Mouse (Mus musculus): Measurements from ENCODE around the gene Pakap. TPM values are rescaled to one million over a fixed set of nuclear protein-coding genes. Genes with fewer than 3 reads are reported as not detected.
A peak's percentile ranks its signal among the peaks of the same experiment; 100 is the strongest.

The Pakap gene
- polyA plus RNA-seq, 1 experiment from 2014 or later, result 21.4 TPM

- ATAC-seq (ENCODE audit: low FRiP score), result no peak
These were observed 130.1 kb downstream of the Pakap start for GRCm38 (mm10) chr4:57697918-57698611.

GRCm38 (mm10) chr4:57701576-57701975 is 133.6 kb downstream of the Pakap start:
- no peak overlapping the region for H3K4me3 ChIP-seq (ENCODE audit: low read depth, low read length)
- no peak overlapping the region for H3K9ac ChIP-seq (ENCODE audit: low read length)
- no peak overlapping the region for H3K4me2 ChIP-seq
- H3K27me3 ChIP-seq (ENCODE audit: control insufficient read depth, insufficient read depth, low read length), result no peaks in the 10 kb centered on the region
- WGBS, result 87% methylated on average over 5 of the region's 5 CpGs
- H3K27ac ChIP-seq (ENCODE audit: low read depth, low read length), result no peak overlapping the region
- DNase-seq (ENCODE audit: low spot score, missing footprints) (no peak), ATAC-seq (ENCODE audit: low FRiP score) (no peak)
- H3K36me3 ChIP-seq (ENCODE audit: control insufficient read depth, insufficient read depth, low read length), result no peaks in the 10 kb centered on the region
- no peaks in the 10 kb centered on the region for H3K9me3 ChIP-seq (ENCODE audit: control insufficient read depth, low read length)
- H3K4me1 ChIP-seq (ENCODE audit: control insufficient read depth, insufficient read depth, low read length), result no peaks in the 10 kb centered on the region

More at GRCm38 (mm10) chr4:57697918-57698611, 130.1 kb downstream of the Pakap start:
- Histone ChIP-seq H3K27me3 (ENCODE audit: control insufficient read depth, insufficient read depth, low read length) (no peaks in the 10 kb centered on the region), H3K4me3 (ENCODE audit: low read depth, low read length) (no peak overlapping the region), H3K4me2 (no peak overlapping the region), H3K4me1 (ENCODE audit: control insufficient read depth, insufficient read depth, low read length) (no peaks in the 10 kb centered on the region), H3K27ac (ENCODE audit: low read depth, low read length) (no peak overlapping the region), H3K9me3 (ENCODE audit: control insufficient read depth, low read length) (no peaks in the 10 kb centered on the region), H3K36me3 (ENCODE audit: control insufficient read depth, insufficient read depth, low read length) (no peaks in the 10 kb centered on the region), H3K9ac (ENCODE audit: low read length) (no peak overlapping the region)
- 89% methylated on average over 12 of the region's 12 CpGs for WGBS
- no peak for DNase-seq (ENCODE audit: low spot score, missing footprints)

DNA sequence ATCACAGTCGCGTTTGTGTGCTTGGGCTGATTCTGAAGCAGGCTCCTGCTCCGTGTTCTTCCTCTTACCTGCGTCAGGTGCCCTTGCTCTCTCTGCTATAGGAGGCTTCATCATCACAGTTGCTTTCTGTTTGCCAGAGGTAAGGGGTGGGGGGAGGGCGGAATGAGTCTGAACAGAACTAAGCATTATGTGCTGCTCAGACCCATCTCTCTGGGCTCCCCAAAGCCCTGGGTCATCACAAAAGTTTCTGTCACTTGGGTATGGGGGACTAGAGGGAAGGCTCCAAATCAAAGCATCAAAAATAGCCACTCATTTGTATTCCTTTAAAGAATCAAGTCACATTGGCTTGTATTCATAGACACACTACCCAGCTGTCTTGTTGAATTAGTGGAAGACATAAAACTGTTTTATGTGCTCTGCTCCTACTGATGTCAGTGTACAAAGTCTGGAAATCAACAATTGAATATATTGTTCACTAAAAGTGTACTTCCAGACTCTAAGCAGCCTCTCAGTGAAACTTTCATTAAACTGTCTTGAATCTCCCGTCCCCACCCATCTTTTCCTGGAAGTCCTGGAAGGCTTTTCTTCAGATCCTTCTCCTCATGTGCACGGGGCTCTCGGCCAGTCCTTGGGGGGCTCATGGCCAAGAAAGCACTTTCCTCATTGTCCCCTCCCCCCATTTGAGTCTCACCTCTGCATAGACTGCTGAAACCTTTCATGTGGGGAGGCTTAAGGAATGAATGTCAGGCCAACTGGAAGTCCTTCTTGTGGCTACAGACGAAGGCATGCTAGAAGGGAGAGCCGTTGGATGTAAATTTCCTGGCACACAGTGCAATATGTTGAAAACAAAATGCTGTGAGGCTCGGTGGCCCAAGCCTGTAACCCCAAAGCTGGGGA is 135.8 kb downstream of the Pakap start:
- Histone ChIP-seq H3K36me3 (ENCODE audit: control insufficient read depth, insufficient read depth, low read length) (no peaks in the 10 kb centered on the region), H3K9me3 (ENCODE audit: control insufficient read depth, low read length) (no peaks in the 10 kb centered on the region), H3K9ac (ENCODE audit: low read length) (no peak overlapping the region), H3K4me1 (ENCODE audit: control insufficient read depth, insufficient read depth, low read length) (no peaks in the 10 kb centered on the region), H3K27me3 (ENCODE audit: control insufficient read depth, insufficient read depth, low read length) (no peaks in the 10 kb centered on the region), H3K4me3 (ENCODE audit: low read depth, low read length) (no peak overlapping the region), H3K27ac (ENCODE audit: low read depth, low read length) (no peak overlapping the region), H3K4me2 (no peak overlapping the region)
- no peak for DNase-seq (ENCODE audit: low spot score, missing footprints)
- ATAC-seq (ENCODE audit: low FRiP score), result no peak
- 81% methylated on average over 11 of the region's 11 CpGs for WGBS

DNA sequence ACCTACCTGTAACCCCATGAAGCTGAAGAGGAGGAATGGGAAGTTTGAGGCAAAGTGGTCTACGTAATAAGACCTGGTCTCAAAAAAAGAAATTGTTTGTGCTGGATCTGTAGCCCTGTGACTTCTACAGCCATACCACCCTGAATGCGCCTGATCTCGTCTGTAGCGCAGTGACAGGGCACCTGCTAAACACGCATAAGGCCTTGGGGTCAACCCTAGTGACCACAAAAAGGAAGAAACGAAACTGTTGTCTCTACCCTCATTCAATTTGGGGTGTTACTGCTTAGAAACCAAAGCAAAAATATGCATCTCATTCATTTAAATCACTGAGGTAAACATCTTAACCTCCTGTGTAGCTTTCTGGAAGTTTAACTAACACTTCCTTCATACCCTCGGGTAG is 136.6 kb downstream of the Pakap start:
- ATAC-seq (ENCODE audit: low FRiP score), result no peak
- Histone ChIP-seq H3K4me2 (no peak overlapping the region), H3K27ac (ENCODE audit: low read depth, low read length) (no peak overlapping the region), H3K9me3 (ENCODE audit: control insufficient read depth, low read length) (no peaks in the 10 kb centered on the region), H3K9ac (ENCODE audit: low read length) (no peak overlapping the region), H3K36me3 (ENCODE audit: control insufficient read depth, insufficient read depth, low read length) (no peaks in the 10 kb centered on the region), H3K27me3 (ENCODE audit: control insufficient read depth, insufficient read depth, low read length) (no peaks in the 10 kb centered on the region), H3K4me1 (ENCODE audit: control insufficient read depth, insufficient read depth, low read length) (no peaks in the 10 kb centered on the region), H3K4me3 (ENCODE audit: low read depth, low read length) (no peak overlapping the region)
- no peak for DNase-seq (ENCODE audit: low spot score, missing footprints)
- 92% methylated on average over 7 of the region's 7 CpGs for WGBS

GRCm38 (mm10) chr4:57715849-57716248 is 147.9 kb downstream of the Pakap start:
- ATAC-seq (ENCODE audit: low FRiP score) (no peak), DNase-seq (ENCODE audit: low spot score, missing footprints) (no peak)
- no peak overlapping the region for H3K4me2 ChIP-seq
- no peaks in the 10 kb centered on the region for H3K4me1 ChIP-seq (ENCODE audit: control insufficient read depth, insufficient read depth, low read length)
- H3K36me3 ChIP-seq (ENCODE audit: control insufficient read depth, insufficient read depth, low read length), result no peaks in the 10 kb centered on the region
- H3K27me3 ChIP-seq (ENCODE audit: control insufficient read depth, insufficient read depth, low read length), result no peaks in the 10 kb centered on the region; the same call in 1 of the 2 replicates
- no peak overlapping the region for H3K9ac ChIP-seq (ENCODE audit: low read length)
- H3K27ac ChIP-seq (ENCODE audit: low read depth, low read length), result no peak overlapping the region
- H3K4me3 ChIP-seq (ENCODE audit: low read depth, low read length), result no peak overlapping the region
- no peaks in the 10 kb centered on the region for H3K9me3 ChIP-seq (ENCODE audit: control insufficient read depth, low read length)

DNA sequence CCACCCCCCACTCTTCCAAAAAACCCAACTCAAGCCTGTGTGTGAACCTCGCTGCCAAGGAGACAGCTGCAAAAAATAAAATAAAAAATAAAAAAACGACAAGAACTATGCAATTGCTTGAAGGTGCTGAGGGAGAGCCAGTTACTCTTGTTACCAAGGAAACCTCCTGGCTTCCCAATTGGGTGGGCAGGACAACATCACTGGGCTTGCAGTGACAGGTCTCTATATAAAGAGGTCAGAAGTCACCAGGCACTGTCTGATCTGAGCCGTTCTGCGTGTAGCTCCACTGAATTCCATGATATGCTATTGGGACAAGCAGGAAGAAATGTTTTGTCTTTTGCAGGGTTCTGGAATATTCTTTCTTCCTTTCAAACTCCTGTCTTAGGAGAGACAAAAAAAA is 148.8 kb downstream of the Pakap start:
- no peaks in the 10 kb centered on the region for H3K9me3 ChIP-seq (ENCODE audit: control insufficient read depth, low read length)
- H3K9ac ChIP-seq (ENCODE audit: low read length), result no peak overlapping the region
- H3K4me1 ChIP-seq (ENCODE audit: control insufficient read depth, insufficient read depth, low read length), result no peaks in the 10 kb centered on the region
- no peak overlapping the region for H3K27ac ChIP-seq (ENCODE audit: low read depth, low read length)
- H3K4me2 ChIP-seq, result no peak overlapping the region
- no peaks in the 10 kb centered on the region; the same call in 1 of the 2 replicates for H3K27me3 ChIP-seq (ENCODE audit: control insufficient read depth, insufficient read depth, low read length)
- DNase-seq (ENCODE audit: low spot score, missing footprints) (no peak), ATAC-seq (ENCODE audit: low FRiP score) (peak; percentile 52; the same call in 1 of the 2 replicates)
- H3K4me3 ChIP-seq (ENCODE audit: low read depth, low read length), result no peak overlapping the region
- 32% methylated on average over 4 of the region's 4 CpGs for WGBS
- H3K36me3 ChIP-seq (ENCODE audit: control insufficient read depth, insufficient read depth, low read length), result no peaks in the 10 kb centered on the region

DNA sequence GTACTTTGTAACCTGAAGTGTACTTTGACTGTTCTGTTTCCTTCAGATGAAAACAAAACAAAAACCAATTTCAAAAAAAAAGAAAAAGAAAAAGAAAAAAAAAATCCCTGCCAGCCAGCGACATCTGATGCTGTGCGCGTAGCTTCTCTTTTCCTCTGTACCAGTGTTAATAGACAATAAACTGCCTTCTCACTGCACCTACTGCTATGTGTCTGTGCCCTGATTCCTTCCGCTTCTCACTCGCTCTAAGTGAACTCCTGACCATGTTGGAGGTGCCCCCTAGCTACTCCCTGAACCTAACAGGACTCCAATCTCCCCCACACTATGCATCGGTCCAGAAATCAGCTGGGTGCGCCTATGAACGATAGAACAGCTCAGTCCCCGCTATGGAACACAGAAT is 149.4 kb downstream of the Pakap start, which contains the start of gene Akap2:
Akap2 (plus strand) TSS at position 304 of the 400 bp plus-strand sequence.
- H3K27me3 ChIP-seq (ENCODE audit: control insufficient read depth, insufficient read depth, low read length), result no peaks in the 10 kb centered on the region; the same call in 1 of the 2 replicates
- DNase-seq (ENCODE audit: low spot score, missing footprints), result no peak
- 77% methylated on average over 9 of the region's 9 CpGs for WGBS
- H3K27ac ChIP-seq (ENCODE audit: low read depth, low read length), result no peak within 1 kb of the TSS
- ATAC-seq (ENCODE audit: low FRiP score), result no peak
- no peak within 1 kb of the TSS for H3K4me2 ChIP-seq
- no peak within 1 kb of the TSS for H3K9ac ChIP-seq (ENCODE audit: low read length)
- no peak within 1 kb of the TSS for H3K4me3 ChIP-seq (ENCODE audit: low read depth, low read length)
- no peaks in the 10 kb centered on the region for H3K36me3 ChIP-seq (ENCODE audit: control insufficient read depth, insufficient read depth, low read length)
- no peaks in the 10 kb centered on the region for H3K9me3 ChIP-seq (ENCODE audit: control insufficient read depth, low read length)
- H3K4me1 ChIP-seq (ENCODE audit: control insufficient read depth, insufficient read depth, low read length), result no peaks in the 10 kb centered on the region

DNA sequence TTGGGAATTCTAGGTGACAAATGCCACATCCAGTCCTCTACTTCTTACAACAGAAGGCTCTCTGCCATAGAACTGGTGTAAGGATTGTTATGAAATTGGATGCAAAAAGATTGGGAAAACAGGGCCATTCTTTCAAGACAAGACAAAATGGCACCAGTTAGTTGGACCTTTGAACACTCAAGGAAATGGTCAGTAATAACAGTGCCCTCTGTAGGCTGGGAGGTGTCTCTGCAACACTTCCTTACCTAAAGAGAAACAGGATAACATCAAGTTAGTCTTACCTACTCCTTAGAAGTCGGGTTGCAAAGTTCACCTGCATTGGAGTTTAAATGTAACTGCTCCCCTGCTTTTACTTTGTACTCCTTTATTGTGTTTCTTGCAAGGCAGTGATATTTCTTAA is 151.4 kb downstream of the Pakap start:
- Histone ChIP-seq H3K4me1 (ENCODE audit: control insufficient read depth, insufficient read depth, low read length) (no peaks in the 10 kb centered on the region), H3K9ac (ENCODE audit: low read length) (no peak overlapping the region), H3K27me3 (ENCODE audit: control insufficient read depth, insufficient read depth, low read length) (no peaks in the 10 kb centered on the region; the same call in 1 of the 2 replicates), H3K4me3 (ENCODE audit: low read depth, low read length) (no peak overlapping the region), H3K36me3 (ENCODE audit: control insufficient read depth, insufficient read depth, low read length) (no peaks in the 10 kb centered on the region), H3K4me2 (no peak overlapping the region), H3K9me3 (ENCODE audit: control insufficient read depth, low read length) (no peaks in the 10 kb centered on the region), H3K27ac (ENCODE audit: low read depth, low read length) (no peak overlapping the region)
- WGBS, result 95% methylated on average over 1 of the region's 1 CpGs
- ATAC-seq (ENCODE audit: low FRiP score) (no peak), DNase-seq (ENCODE audit: low spot score, missing footprints) (no peak)

DNA sequence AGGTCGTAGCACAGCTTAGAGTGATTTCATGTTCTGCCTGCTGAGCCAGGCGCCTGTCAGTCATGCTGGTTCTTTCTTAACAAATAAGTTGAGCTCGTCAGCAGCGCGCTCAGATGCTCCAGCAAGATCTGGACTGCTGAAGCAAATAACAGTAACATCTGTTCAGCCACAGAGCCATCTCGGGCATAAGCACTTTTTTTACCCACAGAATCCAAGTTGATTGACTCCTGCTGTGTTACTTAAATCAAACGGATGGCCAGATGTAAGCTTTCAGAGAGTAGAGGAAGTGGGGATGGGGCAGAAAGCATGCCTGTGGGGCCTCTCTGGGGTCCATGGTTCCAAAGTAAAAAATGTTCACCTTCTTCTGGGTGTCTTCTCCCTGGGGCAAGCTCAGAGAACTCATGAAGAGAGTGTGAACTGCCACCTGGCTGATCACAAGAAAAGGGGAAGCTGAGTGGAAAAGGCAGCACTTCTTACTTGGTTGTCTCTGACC is 152.9 kb downstream of the Pakap start:
- Histone ChIP-seq H3K9me3 (ENCODE audit: control insufficient read depth, low read length) (no peaks in the 10 kb centered on the region), H3K27me3 (ENCODE audit: control insufficient read depth, insufficient read depth, low read length) (no peaks in the 10 kb centered on the region; the same call in 1 of the 2 replicates), H3K4me3 (ENCODE audit: low read depth, low read length) (no peak overlapping the region), H3K4me2 (no peak overlapping the region), H3K27ac (ENCODE audit: low read depth, low read length) (no peak overlapping the region), H3K9ac (ENCODE audit: low read length) (no peak overlapping the region), H3K36me3 (ENCODE audit: control insufficient read depth, insufficient read depth, low read length) (no peaks in the 10 kb centered on the region), H3K4me1 (ENCODE audit: control insufficient read depth, insufficient read depth, low read length) (no peaks in the 10 kb centered on the region)
- WGBS, result 21% methylated on average over 7 of the region's 7 CpGs
- ATAC-seq (ENCODE audit: low FRiP score), result no peak
- DNase-seq (ENCODE audit: low spot score, missing footprints), result no peak

All from midbrain, embryonic 11.5 days (tissue).